Mouse (Mus musculus): ENCODE measurements at regions not wholly inside any gene's neighbourhood (a gene's known extent, or its start where the extent isn't known, plus 50 kb on each side); places are given as distances from the start of the nearest gene placed in this dataset.

DNA sequence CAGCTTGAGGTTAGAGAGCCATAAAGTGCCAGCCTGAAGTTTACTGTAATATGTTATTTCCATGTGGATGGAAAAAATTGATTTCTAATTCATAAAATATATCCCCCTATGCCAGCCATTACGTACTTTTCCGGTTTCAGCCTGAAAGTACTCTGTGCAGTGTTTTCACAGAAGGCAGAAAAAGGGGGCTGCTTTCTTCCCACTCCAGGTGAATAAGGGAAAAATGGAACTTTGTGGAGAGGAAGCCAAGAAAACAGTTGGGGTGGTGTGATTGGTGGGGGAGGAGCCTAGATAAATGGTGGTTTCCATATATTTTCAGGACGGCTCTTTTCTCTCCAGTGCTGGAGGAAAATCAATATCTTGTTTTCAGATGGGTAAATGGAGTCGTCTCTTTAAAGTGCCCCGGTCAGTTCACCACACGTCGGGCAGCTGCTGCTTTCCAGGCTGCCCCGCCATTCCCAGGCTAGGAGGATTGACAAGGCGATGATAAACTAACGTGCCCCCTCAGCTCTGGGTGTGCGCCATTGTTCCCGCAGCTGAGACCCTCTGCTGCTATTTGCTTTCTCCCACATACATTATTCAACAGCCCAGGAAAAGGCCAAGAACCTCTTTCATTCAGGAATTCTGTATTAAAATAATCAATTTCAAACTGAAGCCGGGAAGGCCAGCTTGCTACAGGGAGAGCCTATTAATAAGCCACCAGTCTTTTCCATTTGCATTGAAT lies 127.1 kb upstream of the Atp11c start:
- Histone ChIP-seq H3K9ac (no peak overlapping the region), H3K36me3 (no peaks in the 10 kb centered on the region), H3K9me3 (no peaks in the 10 kb centered on the region), H3K27ac (replicated peaks) (no peak overlapping the region), H3K4me2 (no peak overlapping the region), H3K27me3 (replicated peaks) (peaks cover 8% of the 10 kb centered on the region; the same call in 1 of the 2 replicates), H3K4me1 (no peaks in the 10 kb centered on the region), H3K4me3 (no peak overlapping the region)
- ATAC-seq (ENCODE audit: extremely low read depth, insufficient number of reproducible peaks, low FRiP score, low TSS enrichment): no peak
- WGBS: 36% methylated on average over 13 of the region's 13 CpGs

DNA sequence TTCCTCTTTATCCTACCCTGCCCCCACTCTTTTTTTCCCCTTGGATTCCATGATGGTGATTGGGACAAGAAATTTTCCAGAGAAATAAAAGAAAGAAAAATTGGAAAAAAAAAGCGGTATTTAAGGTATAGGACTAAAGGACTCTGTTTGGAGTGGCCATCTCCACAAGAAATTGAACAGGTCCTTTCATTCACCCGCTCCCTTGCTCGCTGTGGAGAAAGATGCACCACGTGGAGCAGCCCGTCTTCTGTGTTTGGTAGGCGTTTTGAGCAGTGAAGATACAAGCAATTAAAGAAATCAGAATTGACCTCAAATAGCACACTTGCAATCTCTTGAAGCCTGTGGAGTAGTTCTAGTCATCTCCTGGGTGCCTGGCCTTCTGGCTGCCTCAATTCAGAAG lies 126.3 kb upstream of the Atp11c start:
- ATAC-seq (ENCODE audit: extremely low read depth, insufficient number of reproducible peaks, low FRiP score, low TSS enrichment): no peak
- Histone ChIP-seq H3K27ac (replicated peaks) (no peak overlapping the region), H3K4me2 (peak overlapping the region; percentile 64), H3K4me3 (peak overlapping the region; percentile 35), H3K36me3 (no peaks in the 10 kb centered on the region), H3K9ac (no peak overlapping the region), H3K9me3 (no peaks in the 10 kb centered on the region), H3K4me1 (no peaks in the 10 kb centered on the region), H3K27me3 (replicated peaks) (peaks cover 8% of the 10 kb centered on the region; the same call in 1 of the 2 replicates)
- 27% methylated on average over 6 of the region's 6 CpGs for WGBS

DNA sequence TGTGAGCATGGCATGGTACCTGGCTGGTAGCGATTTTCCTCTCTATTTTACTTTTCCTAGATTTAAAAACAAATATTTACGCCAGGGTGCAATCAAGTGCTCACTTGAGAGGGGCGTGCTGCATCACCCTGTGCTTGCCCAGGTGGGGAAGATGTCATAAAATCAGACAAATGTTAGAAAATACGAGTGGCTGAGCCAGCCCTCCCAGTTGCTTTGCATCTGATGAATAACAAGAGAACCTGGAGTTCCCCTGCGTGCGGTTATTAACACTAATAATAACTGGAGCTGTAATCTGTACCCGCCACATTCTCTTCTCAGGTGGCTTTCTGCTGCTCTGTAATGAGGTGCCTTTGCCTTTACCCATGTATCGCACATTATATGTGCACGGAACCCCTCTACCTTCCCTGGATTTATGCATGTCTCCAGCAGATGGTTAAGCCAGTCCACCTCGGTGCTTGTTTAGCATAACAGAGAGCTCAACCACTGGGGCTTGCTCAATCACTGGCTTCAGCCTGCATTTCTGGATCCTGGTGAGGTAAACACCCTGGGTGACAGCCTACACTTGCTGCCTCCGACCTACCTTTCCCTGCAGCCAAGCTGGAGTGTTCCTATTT lies 125.8 kb upstream of the Atp11c start:
- Histone ChIP-seq H3K9me3 (no peaks in the 10 kb centered on the region), H3K27me3 (replicated peaks) (peaks cover 8% of the 10 kb centered on the region; the same call in 1 of the 2 replicates), H3K27ac (replicated peaks) (no peak overlapping the region), H3K4me2 (peak overlapping the region; percentile 64), H3K9ac (no peak overlapping the region), H3K4me3 (peak overlapping the region; percentile 35), H3K36me3 (no peaks in the 10 kb centered on the region), H3K4me1 (no peaks in the 10 kb centered on the region)
- WGBS: 10% methylated on average over 11 of the region's 11 CpGs
- ATAC-seq (ENCODE audit: extremely low read depth, insufficient number of reproducible peaks, low FRiP score, low TSS enrichment): no peak

DNA sequence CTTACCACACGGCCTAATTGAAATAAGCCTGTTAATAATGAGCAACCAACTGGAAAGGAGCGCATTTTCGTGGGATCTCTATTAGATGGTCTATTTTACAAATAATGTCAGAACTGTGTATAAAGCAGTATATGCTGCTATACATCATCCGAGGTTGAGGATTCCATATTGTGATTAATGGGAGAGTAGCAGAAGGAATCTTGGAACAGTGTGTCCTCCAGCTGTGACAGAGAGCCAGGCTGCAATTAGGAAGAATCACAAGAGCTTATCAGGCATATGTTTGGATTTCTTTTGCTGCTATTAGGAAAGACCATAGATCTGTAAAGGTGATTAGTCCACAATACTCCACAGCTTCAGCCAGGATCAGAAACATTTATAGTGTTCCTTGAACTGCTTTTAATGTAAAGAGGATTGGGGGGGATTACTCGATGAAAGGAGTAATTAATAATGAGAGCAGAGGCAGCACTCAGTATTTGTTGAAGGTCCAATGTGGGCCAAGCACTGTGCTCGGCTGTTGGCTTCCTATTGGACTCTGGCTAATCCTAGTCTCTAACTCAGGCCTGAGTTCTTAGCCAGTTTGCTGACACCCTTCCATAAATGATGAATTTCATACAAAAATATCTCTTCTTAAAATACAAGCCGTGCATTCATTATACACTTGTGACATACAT lies 88.7 kb upstream of the Atp11c start:
- Histone ChIP-seq H3K4me1 (no peaks in the 10 kb centered on the region), H3K9ac (no peak overlapping the region)
- WGBS: 68% methylated on average over 7 of the region's 7 CpGs

DNA sequence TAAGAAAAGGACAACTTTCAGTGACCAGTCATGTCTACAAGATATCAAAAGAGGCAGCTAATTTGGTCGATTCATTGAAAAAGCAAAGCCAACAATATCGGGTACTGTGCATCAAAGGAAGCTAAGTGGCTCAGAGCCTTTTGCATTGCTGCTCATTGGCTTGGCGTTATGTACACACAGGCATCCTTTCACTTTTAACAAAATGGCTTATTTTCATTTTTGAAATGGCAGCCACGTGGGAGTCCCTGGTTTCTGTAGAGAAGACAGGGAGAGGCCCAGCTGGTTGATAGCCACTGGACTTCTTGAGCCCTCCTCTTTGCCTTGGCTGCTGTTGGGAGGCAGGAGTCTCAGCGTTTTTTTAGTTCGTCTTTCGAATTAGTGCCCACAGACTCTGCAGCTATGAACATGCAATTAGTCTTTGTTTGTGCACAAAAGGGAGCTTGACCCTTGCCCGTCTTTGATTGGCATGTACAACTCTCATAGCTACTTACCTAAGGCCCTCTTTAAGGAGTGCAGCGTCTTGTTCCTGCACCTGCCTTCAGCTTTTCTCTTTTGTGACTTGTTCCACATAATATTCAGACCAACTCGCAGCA lies 52.3 kb upstream of the Atp11c start:
- Histone ChIP-seq H3K4me3 (no peak overlapping the region), H3K27ac (replicated peaks) (no peak overlapping the region)
- WGBS: 65% methylated on average over 10 of the region's 10 CpGs

More for the DNA sequence above, 88.7 kb upstream of the Atp11c start:
- Histone ChIP-seq H3K27me3 (replicated peaks) (no peaks in the 10 kb centered on the region), H3K4me3 (no peak overlapping the region), H3K36me3 (no peaks in the 10 kb centered on the region), H3K4me2 (no peak overlapping the region), H3K9me3 (no peaks in the 10 kb centered on the region), H3K27ac (replicated peaks) (no peak overlapping the region)
- no peak for ATAC-seq (ENCODE audit: extremely low read depth, insufficient number of reproducible peaks, low FRiP score, low TSS enrichment)

More for the DNA sequence above, 52.3 kb upstream of the Atp11c start:
- H3K27me3 ChIP-seq (replicated peaks): no peaks in the 10 kb centered on the region
- H3K36me3 ChIP-seq: no peaks in the 10 kb centered on the region
- no peak for ATAC-seq (ENCODE audit: extremely low read depth, insufficient number of reproducible peaks, low FRiP score, low TSS enrichment)
- no peaks in the 10 kb centered on the region for H3K4me1 ChIP-seq
- no peak overlapping the region for H3K9ac ChIP-seq
- no peak overlapping the region for H3K4me2 ChIP-seq
- no peaks in the 10 kb centered on the region; the same call in 1 of the 2 replicates for H3K9me3 ChIP-seq
